Mouse (Mus musculus): ENCODE measurements at regions not wholly inside any gene's neighbourhood (a gene's known extent, or its start where the extent isn't known, plus 50 kb on each side); places are given as distances from the start of the nearest gene placed in this dataset.
"Not testable (repeated sequence)": the region's sequence is repeated elsewhere in the genome, so short reads cannot be mapped to it uniquely, and the experiment has no call there.

DNA sequence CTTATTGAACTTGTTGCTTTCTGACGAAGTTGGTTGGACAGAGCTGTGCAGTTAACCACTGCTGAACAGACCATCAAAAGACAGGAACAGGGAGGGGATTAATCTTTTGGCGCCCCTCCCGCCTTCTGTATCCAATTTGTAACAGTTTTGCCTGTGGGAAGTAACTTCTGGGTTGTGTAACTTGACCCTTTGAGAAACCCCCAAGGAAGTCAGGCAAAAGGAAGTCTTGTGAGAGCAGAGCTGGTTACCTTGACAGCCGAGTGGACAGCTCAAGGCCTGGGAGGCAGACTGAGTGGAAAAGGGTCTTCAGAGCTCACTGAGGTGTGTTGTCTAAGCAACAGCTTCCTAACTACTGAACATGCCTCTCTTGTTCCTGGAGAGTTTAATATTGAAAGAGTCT, 75.8 kb upstream of the Hao2 start:
- DNase-seq (ENCODE audit: low spot score): no peak

DNA sequence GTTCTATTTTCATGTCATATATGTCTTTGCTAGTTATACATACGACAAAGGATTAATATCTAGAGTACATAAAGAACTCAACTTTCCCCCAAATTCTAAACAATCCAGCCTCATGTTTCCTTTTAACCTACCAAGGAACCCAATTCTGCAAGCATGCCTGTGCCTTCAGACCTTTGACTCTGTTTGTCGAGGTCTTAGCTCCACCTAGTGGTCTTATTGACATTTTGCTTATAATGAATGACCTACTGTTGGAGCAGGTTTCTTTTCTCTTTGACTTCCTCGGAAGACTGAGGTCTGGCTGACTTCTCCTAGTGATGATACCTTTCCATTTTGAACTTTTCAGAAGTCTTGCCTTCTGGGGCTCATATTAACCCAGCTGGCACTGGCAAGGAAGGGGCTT, 82.7 kb upstream of the Hao2 start:
- peak; percentile 3 for DNase-seq (ENCODE audit: low spot score)

DNA sequence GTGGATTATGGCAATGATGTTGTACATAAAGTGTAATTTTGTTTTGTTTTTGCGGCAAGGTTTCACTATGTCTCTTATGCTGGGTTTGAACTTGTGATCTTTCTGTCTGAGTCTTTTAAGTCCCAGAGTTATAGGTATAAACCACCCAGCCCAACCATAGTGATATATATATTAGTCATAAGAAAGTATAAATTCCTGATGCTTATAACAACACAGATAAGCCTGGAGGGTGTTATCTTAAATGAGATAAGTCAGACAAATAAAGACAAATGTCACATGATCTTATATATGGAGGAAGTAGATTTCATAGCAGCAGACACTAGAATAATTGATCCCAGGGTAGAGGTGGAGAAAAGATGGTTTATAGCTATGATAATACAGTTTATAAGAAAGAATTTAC, 89.7 kb upstream of the Hao2 start:
- DNase-seq (ENCODE audit: low spot score): no peak

DNA sequence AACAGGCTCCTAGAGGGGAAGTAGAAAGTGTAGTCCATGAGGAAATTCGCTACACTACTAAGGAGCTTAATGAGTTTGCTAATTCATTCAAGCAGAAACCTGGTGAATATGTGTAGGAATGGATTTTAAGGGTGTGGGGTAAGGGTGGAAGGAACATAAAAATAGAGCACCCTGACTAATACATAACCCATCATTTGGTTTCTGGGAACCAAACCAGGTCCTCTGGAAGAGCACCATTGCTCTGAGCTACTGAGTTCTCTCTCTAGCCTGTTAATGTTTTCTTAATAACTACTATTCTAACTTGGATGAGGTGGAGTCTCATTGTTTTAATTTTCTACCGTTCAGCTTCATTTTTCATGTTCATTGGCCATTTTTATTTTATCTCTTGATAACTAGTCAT, 94.2 kb upstream of the Hao2 start:
- not testable (repeated sequence) for DNase-seq (ENCODE audit: low spot score)

DNA sequence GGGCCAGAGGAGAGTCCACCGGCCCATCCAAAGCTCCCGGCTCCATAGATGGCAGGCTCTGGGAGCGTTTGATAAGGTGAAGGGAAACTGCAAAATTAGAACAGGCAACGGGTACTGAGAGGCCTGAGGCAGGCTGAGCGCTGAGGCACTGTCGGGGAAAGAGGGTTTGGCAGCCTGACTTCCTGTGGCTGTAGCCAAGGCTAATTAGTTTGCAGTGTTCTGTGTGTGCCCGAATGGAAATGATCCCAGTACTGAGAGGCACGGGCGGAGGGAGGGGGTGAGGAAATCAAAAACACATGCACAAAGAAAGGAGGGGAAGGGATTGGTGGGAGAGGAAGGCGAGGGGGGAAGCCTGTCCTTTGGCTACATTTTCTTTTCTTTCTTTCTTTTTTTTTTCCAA, 97.8 kb upstream of the Hao2 start:
- no peak for DNase-seq (ENCODE audit: low spot score)

DNA sequence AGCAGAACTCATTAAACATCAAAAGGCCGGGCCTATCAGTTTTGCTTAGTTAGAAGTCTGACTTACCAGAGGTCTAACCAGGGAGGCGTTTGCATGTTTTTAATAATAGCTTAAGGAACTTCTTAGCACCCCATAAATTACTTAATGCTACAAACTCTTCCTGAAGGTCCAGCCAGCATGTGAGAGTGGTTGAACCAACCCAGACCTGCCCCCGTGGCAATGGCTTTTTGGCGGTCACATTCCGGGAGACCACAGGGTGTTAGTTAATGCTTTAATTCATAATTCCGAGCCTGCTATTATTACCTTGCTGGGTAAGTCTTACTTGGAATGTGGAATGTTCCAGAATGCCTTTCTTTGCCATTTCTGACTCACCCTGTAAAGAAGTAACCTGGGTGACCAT, 98.2 kb upstream of the Hao2 start:
- DNase-seq (ENCODE audit: low spot score): no peak

DNA sequence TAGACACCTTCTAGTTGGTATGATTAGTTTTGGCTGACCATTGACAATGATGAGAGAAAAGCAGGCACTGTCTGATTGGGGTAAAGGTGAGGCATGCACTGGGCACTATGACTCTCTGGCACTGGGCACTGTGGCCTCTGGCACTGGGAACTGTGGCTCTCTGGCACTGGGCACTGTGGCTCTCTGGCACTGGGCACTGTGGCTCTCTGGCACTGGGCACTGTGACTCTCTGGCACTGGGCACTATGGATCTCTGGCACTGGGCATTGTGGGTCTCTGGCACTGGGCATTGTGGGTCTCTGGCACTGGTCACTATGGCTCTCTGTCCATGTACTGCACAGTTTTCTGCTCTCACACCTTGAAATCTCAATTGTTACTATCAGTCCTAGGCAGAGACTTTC, 101.0 kb upstream of the Hao2 start:
- DNase-seq (ENCODE audit: low spot score): no peak

DNA sequence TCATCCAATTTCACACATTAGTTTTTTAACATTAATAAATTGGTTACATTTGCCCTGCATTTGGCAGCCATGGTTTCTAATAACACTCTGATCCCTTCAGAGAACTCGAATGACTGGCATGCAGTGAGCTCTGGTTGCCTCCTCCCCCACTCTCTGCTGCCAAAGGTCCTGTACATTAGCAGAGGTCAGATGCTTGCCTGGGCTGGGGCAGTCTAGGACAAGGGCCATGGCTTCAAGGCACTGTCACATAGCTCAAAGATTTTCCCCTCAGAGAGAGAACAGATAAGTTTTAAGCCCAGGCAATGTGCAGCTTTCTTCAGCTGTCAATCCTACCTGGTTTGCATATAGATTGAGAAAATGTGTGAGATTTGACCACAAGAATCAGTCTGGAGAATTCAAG, 110.2 kb upstream of the Wars2 start:
- DNase-seq (ENCODE audit: low spot score): no peak

DNA sequence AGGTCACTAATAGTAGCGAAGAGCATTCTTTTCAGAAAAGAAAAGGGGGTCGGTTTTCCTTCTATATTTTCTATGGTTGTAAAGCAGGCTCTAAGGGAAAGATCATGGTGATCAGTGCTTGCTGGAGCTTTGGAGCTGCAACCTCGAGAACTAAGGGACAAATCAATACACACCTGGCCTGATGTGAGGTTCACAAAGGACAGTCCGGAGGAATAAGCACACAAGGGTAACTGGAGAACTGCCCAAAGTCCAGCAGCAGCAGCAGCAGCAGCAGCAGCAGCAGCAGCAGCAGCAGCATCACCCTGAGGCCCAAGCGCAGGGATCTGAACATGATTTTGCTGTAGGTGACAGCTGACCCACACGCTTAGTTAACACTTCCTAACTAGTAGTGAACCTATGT, 94.7 kb upstream of the Wars2 start:
- DNase-seq (ENCODE audit: low spot score): no peak

DNA sequence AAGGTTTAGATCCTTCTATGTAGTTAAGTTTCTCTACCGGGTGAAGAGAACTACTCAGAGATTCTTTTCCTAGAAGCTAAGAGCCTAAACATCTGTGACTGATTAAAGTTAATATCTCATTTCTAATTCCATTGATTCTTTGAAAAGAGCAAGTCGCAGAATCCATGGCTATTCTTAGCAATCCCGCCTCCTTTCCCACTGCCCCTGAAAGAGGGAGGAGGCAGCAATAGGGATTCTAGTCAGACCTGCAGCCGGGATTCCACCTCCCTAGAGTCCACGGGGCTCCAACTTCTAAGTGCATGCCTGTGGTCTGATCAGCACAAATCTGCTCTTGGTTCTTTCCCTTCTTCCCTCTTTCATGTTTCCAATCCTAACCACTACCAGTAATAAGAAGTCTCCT, 93.7 kb upstream of the Wars2 start:
- no peak for DNase-seq (ENCODE audit: low spot score)

DNA sequence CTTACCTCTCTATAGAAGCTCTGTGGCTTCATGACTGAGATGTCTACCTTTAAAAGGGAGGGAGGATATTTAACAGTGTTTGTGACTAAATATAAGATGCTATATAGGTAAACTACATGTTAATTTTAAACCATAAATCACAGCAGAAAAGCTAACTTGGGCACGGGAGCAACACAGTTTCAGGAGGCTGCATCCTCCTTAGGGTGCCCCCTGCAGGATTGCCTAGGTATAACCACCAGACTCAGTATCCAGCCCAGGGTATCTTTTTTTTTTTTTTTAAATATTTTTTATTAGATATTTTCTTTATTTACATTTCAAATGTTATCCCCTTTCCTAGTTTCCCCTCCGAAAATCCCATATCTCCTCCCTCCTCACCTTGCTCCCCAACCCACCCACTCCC, 91.6 kb upstream of the Wars2 start:
- no peak for DNase-seq (ENCODE audit: low spot score)

DNA sequence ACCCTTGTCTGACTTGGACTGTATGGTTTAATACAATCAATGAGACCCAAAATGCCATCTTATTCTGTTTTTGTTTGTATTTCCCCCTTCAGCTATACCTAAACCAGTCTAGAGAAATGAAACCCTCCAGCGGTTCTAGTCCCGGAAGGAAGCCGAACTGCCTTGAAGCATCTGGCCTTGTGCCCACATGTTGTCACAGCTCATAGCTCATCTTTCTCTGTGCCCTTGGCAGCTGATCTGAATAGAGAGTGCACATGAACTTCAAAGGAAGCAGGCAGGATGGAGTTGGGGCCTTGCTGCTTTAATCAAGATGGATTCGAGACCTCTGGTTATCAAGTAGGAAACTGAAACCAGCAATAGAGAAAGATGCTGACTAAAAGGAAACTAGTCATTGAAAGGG, 88.7 kb upstream of the Wars2 start:
- no peak for DNase-seq (ENCODE audit: low spot score)

DNA sequence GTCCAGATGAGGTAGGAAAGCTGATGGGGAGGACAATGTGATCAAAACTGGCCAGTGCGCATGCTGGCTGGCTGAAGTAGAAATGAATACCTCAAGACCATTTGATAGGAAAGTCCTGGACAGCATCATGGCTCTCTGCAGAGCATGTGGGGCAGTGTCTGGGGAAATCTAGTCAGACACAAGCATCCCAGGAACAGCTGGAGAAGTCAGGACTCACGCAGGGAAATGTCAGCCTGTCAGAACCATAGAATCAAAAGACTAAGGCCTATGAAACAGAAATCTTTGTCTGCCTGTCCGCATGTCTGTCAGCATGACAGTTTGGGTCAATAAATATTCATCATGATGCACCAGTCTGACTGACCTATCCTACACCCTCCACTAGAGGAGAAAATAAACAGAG, 73.7 kb upstream of the Wars2 start:
- no peak for DNase-seq (ENCODE audit: low spot score)
